Mouse (Mus musculus) heart, embryonic 15.5 days (tissue): ENCODE data around the gene Enho. TPM values are rescaled to one million over a fixed set of nuclear protein-coding genes. Genes with fewer than 3 reads are reported as not detected.

Experiments used
- ATAC-seq: fragments of 200-750 bp; cut with Nextera tagmentation; replicated peaks from 2 replicates; pipeline ENCODE4 v1.8.0; 2017; ENCODE audit warnings: low read depth, moderate TSS enrichment; ENCODE audit not compliant: insufficient number of reproducible peaks, insufficient read depth, low FRiP score
- H3K27ac ChIP-seq: fragments of 300-500 bp; sonication (generic); 2 replicates; pipeline ENCODE4 v1.5.1; 2015; ENCODE audit warnings: mild to moderate bottlenecking, inconsistent platforms
- H3K27me3 ChIP-seq: fragments of 300-500 bp; sonication (generic); 2 replicates; pipeline ENCODE4 v1.6.1; 2015; ENCODE audit warnings: inconsistent platforms
- H3K36me3 ChIP-seq: fragments of 300-500 bp; sonication (generic); 2 replicates; pipeline ENCODE4 v1.6.1; 2015; ENCODE audit warnings: mild to moderate bottlenecking, inconsistent platforms
- H3K4me1 ChIP-seq: fragments of 300-500 bp; sonication (generic); replicated peaks from 2 replicates; pipeline ENCODE4 v1.6.1; 2015; ENCODE audit warnings: inconsistent platforms
- H3K4me2 ChIP-seq: fragments of 300-500 bp; sonication (generic); 2 replicates; pipeline ENCODE4 v1.6.1; 2015; ENCODE audit warnings: inconsistent platforms, mild to moderate bottlenecking, moderate library complexity
- H3K4me3 ChIP-seq: fragments of 300-500 bp; sonication (generic); 2 replicates; pipeline ENCODE4 v1.5.1; 2015; ENCODE audit warnings: mild to moderate bottlenecking, inconsistent platforms
- H3K9ac ChIP-seq: fragments of 300-500 bp; sonication (generic); 2 replicates; pipeline ENCODE4 v1.6.1; 2015; ENCODE audit warnings: mild to moderate bottlenecking, inconsistent platforms
- H3K9me3 ChIP-seq: fragments of 300-500 bp; sonication (generic); replicated peaks from 2 replicates; pipeline ENCODE4 v1.6.1; 2016; ENCODE audit warnings: inconsistent platforms
- WGBS: fragments of 180-500 bp; shearing (Covaris S2); methylation state at CpG from one replicate; pipeline ENCODE4 v1.1.7; 2015; ENCODE audit warnings: mixed read lengths; 5-methylcytosine and 5-hydroxymethylcytosine counted together
- polyA plus RNA-seq: library from polyadenylated mRNA; unstranded; fragments of >200 nt; fragmentation: Nextera tagmentation; extraction: Ambion mirVana; gene quantifications from 2 replicates; pipeline ENCODE4 v1.2.1, GENCODE M21; 2015

The Enho gene
- polyA plus RNA-seq, 1 experiment from 2014 or later = 3.3 TPM

- no peak for ATAC-seq
- WGBS = 41% methylated on average over 8 of the region's 8 CpGs
- Histone ChIP-seq H3K36me3 (no peaks in the 10 kb centered on the region), H3K4me3 (no peak overlapping the region), H3K9me3 (no peaks in the 10 kb centered on the region), H3K4me2 (no peak overlapping the region), H3K27me3 (peaks cover 33% of the 10 kb centered on the region), H3K9ac (no peak overlapping the region), H3K4me1 (no peaks in the 10 kb centered on the region), H3K27ac (no peak overlapping the region)
Observed at GRCm38 (mm10) chr4:41604476-41605396, 35.4 kb downstream of the Enho start.

DNA sequence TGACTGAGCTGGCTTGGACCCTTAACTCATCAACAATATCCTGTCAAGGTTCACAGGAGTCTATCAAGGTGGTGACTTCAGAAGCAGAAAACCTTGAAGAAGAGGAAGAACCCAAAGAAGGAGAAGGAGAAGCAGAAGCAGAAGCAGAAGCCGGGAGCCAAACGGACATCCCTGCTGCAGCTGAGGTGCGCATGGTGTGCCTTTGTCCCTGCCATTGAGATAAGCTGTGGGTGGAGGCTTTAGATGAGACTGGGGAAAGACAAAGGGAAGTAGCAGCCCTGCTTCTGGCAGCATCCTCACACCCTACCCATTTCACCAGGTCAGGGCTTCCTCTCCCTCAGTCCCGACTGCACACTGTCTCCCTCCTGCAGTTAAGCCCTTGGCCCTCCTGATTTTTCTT, 37.3 kb downstream of the Enho start:
- Histone ChIP-seq H3K27ac (no peak overlapping the region), H3K9me3 (no peaks in the 10 kb centered on the region), H3K9ac (no peak overlapping the region), H3K27me3 (peaks cover 26% of the 10 kb centered on the region), H3K4me1 (no peaks in the 10 kb centered on the region), H3K4me3 (no peak overlapping the region), H3K4me2 (no peak overlapping the region), H3K36me3 (no peaks in the 10 kb centered on the region)
- no peak for ATAC-seq
- 57% methylated on average over 4 of the region's 4 CpGs for WGBS

Other genes starting within 250 kb of the Enho start
- 3.0 and 4.4 TPM in 2 replicates for gene Kif24, start 175.4 kb downstream of the Enho start, polyA plus RNA-seq
- 37.1 and 38.5 TPM in 2 replicates for gene Nudt2, start 175.2 kb downstream of the Enho start, polyA plus RNA-seq
- 2.7 and 4.0 TPM in 2 replicates for gene AI464131, start 137.2 kb downstream of the Enho start, polyA plus RNA-seq
- 0.77 and 0.95 TPM in 2 replicates for gene 1110017D15Rik, start 123.0 kb downstream of the Enho start, polyA plus RNA-seq
- gene Fam219a, start 70.8 kb downstream of the Enho start, polyA plus RNA-seq = 2.4 and 2.7 TPM in 2 replicates
- gene Dnaic1, start 70.5 kb downstream of the Enho start, polyA plus RNA-seq = 1.5 and 3.8 TPM in 2 replicates
- gene Cntfr, start 56.8 kb upstream of the Enho start, polyA plus RNA-seq = 2.0 and 3.9 TPM in 2 replicates
- gene Il11ra1, start 59.7 kb upstream of the Enho start, polyA plus RNA-seq = 130 and 164 TPM in 2 replicates
- 42.7 and 47.4 TPM in 2 replicates for gene Rpp25l, start 73.2 kb upstream of the Enho start, polyA plus RNA-seq
- 122 and 125 TPM in 2 replicates for gene Dctn3, start 82.8 kb upstream of the Enho start, polyA plus RNA-seq
- gene Arid3c, start 90.8 kb upstream of the Enho start, polyA plus RNA-seq = not detected in 2 replicates
- 54.8 and 59.2 TPM in 2 replicates for gene Galt, start 114.9 kb upstream of the Enho start, polyA plus RNA-seq
- 41.7 and 60.3 TPM in 2 replicates for gene Sigmar1, start 115.8 kb upstream of the Enho start, polyA plus RNA-seq
- gene Ccl27a, start 133.9 kb upstream of the Enho start, polyA plus RNA-seq = 40.2 and 47.1 TPM in 2 replicates